Mouse (Mus musculus): ENCODE data around the gene Chrm5.

DNA sequence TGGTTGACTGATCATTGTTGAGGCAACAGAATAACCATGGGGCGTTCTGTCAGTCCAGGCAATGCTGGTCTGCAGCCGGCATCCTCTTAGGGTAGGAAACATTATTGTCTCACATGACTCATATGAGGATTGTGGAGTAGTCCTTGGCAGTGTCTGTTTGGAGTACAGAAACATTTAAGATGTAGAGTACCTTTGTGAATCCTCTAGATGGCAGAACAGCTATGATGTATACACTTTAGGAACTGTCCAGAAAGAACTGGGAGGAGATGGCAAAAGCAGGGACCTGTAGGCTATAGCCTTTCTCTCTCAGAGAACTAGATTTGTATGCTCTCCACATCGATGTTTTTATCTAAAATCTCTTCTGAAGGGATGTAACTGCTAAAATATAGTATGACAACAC lies 46.4 kb upstream of the Chrm5 start:
- no peak for TF ChIP-seq POLR2A (IDR thresholded peaks at IDR 0.05; ENCODE audit: insufficient read length, low read depth)
- no peak for TF ChIP-seq USF1 (IDR thresholded peaks at IDR 0.05; ENCODE audit: low read depth)
- no peak for TF ChIP-seq MYOG (IDR thresholded peaks at IDR 0.05; ENCODE audit: control insufficient read depth in 1 of 3, insufficient read depth in 1 of 3, insufficient read length in 2 of 3, low read depth in 2 of 3)
- TF ChIP-seq MYOD1 (IDR thresholded peaks at IDR 0.05; ENCODE audit: control insufficient read depth in 1 of 3, insufficient read length in 2 of 3, low read depth in 2 of 3): no peak
- TF ChIP-seq SRF (IDR thresholded peaks at IDR 0.05; ENCODE audit: control insufficient read depth, insufficient read length, low read depth): no peak

Measured in myocyte (in vitro differentiated cells).